Comparison of ENCODE assay signal across 8 mouse cellular contexts in the genomic region with DNA sequence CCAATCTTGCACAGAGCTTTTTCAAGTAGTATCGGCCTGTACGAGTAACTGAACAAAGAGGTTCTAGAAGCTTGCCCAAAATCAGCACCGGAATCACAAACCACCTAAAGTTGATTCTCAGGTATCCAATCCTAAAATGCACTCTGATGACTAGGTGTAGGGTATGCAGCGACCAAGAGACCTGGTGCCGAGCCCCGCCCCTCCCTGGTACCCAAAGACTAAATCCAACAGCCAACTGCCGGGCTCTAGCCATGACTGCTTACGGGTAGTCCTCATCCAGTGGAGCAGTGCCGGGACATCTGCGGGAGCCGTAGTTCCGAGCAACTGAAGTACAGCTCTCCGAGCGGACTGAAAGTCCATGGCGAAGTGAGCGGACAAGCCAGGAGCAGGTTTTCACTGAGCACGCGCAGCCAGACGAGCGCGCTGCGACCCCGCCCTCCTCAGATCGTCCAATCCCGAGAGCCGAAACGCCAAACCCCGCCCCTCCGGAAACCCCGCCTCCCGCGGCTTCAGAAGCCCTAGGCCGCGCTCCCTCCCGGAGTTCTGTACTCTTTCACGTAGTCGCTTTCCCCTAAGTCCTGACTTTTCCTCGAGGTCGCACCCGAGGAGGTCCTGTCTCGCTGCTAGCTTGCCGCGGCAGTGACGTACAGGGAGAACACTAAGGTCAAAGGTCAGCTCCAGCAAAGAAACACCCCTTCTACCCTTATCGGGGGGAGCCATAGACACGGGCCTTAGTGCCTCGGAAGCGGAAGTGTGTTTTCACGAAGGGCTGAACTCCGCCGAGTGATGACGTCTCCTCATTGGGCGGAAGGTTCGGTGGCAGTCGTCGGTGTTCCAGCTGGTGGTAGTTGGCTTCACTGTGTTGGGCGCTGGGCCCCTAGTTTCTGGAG. TPM values are rescaled to one million over a fixed set of nuclear protein-coding genes. Genes with fewer than 3 reads are reported as not detected.
DNase-seq lines count a peak whose midpoint lies in the region; ATAC-seq and TF ChIP-seq lines count a peak whose summit lies in the region.
"Not testable (repeated sequence)": the region's sequence is repeated elsewhere in the genome, so short reads cannot be mapped to it uniquely, and the experiment has no call there.

A gene (plus strand): TSS at position 546 of the 890 bp plus-strand sequence.

- not testable (repeated sequence) for DNase-seq in cerebellum, adult 2 months; left cerebral cortex, postnatal 25 days (ENCODE audit: low spot score in 2 of 2)

- not testable (repeated sequence) for H3K4me3 ChIP-seq in cerebellum, adult 2 months (replicated peaks; ENCODE audit: insufficient read depth, low read depth, low read length); intestine, embryonic 16.5 days (ENCODE audit: low read length)
- peak within 1 kb of the TSS; percentile 39 for H3K4me3 ChIP-seq in heart, embryonic 15.5 days
- H3K4me3 ChIP-seq in lung, embryonic 16.5 days (ENCODE audit: low read length), result 0 out of 2 replicates have a peak within 1 kb of the TSS, but pooled peaks have one; percentile 19
- H3K4me3 ChIP-seq in neural tube, embryonic 15.5 days (replicated peaks), result peak within 1 kb of the TSS; percentile 31

- TF ChIP-seq CTCF in cerebellum, adult 2 months (IDR thresholded peaks at IDR 0.05; ENCODE audit: borderline replicate concordance, insufficient read depth, low read depth, low read length), result not testable (repeated sequence)

- TF ChIP-seq POLR2A in cerebellum, adult 2 months (IDR thresholded peaks at IDR 0.05; ENCODE audit: borderline replicate concordance, insufficient read depth, low read length), result not testable (repeated sequence)

- not testable (repeated sequence) for H3K36me3 ChIP-seq in heart, embryonic 15.5 days; intestine, embryonic 16.5 days (ENCODE audit: control insufficient read depth, insufficient read depth, low read length); lung, embryonic 16.5 days (ENCODE audit: control insufficient read depth, insufficient read depth, low read length); neural tube, embryonic 15.5 days

- intact Hi-C loops in left cerebral cortex, postnatal 25 days (cut with DNase I), result not testable (repeated sequence)

- H3K27me3 ChIP-seq in cerebellum, adult 2 months (ENCODE audit: control insufficient read depth, insufficient read depth, low read length); heart, embryonic 15.5 days; intestine, embryonic 16.5 days (replicated peaks; ENCODE audit: control insufficient read depth, insufficient read depth, low read length); lung, embryonic 16.5 days (ENCODE audit: control insufficient read depth, insufficient read depth, low read depth, low read length); neural tube, embryonic 15.5 days (replicated peaks): not testable (repeated sequence)

- not testable (repeated sequence) for H3K9ac ChIP-seq in heart, embryonic 15.5 days; intestine, embryonic 16.5 days (ENCODE audit: low read depth, low read length); lung, embryonic 16.5 days (ENCODE audit: low read length); neural tube, embryonic 15.5 days (replicated peaks)

- not testable (repeated sequence) for H3K4me2 ChIP-seq in heart, embryonic 15.5 days; intestine, embryonic 16.5 days (ENCODE audit: low read depth, low read length); lung, embryonic 16.5 days (ENCODE audit: low read depth, low read length); neural tube, embryonic 15.5 days

- H3K9me3 ChIP-seq in heart, embryonic 15.5 days (replicated peaks); intestine, embryonic 16.5 days (ENCODE audit: control insufficient read depth, low read length); lung, embryonic 16.5 days (ENCODE audit: control insufficient read depth, low read length); neural tube, embryonic 15.5 days (replicated peaks): not testable (repeated sequence)

- H3K4me1 ChIP-seq in cerebellum, adult 2 months (ENCODE audit: control insufficient read depth, insufficient read depth, low read length); heart, embryonic 15.5 days (replicated peaks); intestine, embryonic 16.5 days (ENCODE audit: control insufficient read depth, insufficient read depth, low read length); lung, embryonic 16.5 days (replicated peaks; ENCODE audit: control insufficient read depth, insufficient read depth, low read length); neural tube, embryonic 15.5 days: not testable (repeated sequence)

- H3K27ac ChIP-seq in cerebellum, adult 2 months (ENCODE audit: insufficient read depth, low read length); heart, embryonic 15.5 days; intestine, embryonic 16.5 days (ENCODE audit: low read length); lung, embryonic 16.5 days (ENCODE audit: low read length); neural tube, embryonic 15.5 days (replicated peaks): not testable (repeated sequence)

- no CpG with 5 or more reads among the region's 57 CpGs for WGBS in cerebellum, adult 2 months
- WGBS in heart, embryonic 15.5 days, result no CpG with 5 or more reads among the region's 57 CpGs
- WGBS in intestine, embryonic 16.5 days, result no CpG with 5 or more reads among the region's 57 CpGs
- WGBS in lung, embryonic 16.5 days, result no CpG with 5 or more reads among the region's 57 CpGs
- WGBS in neural tube, embryonic 15.5 days, result no CpG with 5 or more reads among the region's 57 CpGs

- peak; percentile 92 for ATAC-seq in CD4-positive, CD25-positive, alpha-beta regulatory T cell, adult 4 months
- ATAC-seq in frontal cortex, adult (ENCODE audit: low TSS enrichment), result peak; percentile 98
- peak; percentile 96 for ATAC-seq in heart, embryonic 15.5 days (replicated peaks; ENCODE audit: insufficient number of reproducible peaks, insufficient read depth, low FRiP score, low read depth)
- ATAC-seq in intestine, embryonic 16.5 days, result peak; percentile 99
- peak; percentile 98 for ATAC-seq in lung, embryonic 16.5 days (ENCODE audit: low read depth)
- peak; percentile 99 for ATAC-seq in neural tube, embryonic 15.5 days (ENCODE audit: low FRiP score)

RNA-seq across cellular contexts. Expression of the gene that starts here (rescaled TPM):
- polyA plus RNA-seq in CD4-positive, CD25-positive, alpha-beta regulatory T cell, adult 4 months (2017; shearing (Covaris generic)), result 10 to 100 TPM; 39.0 to 40.9 TPM
- polyA plus RNA-seq in cerebellum, adult 2 months (2012; rRNA removed), result 33.3 and 43.6 TPM in 2 replicates
- polyA plus RNA-seq in heart, embryonic 15.5 days (2015; fragmentation: Nextera tagmentation; extraction: Ambion mirVana), result 44.0 and 45.5 TPM in 2 replicates
- 47.4 and 48.0 TPM in 2 replicates for polyA plus RNA-seq in intestine, embryonic 16.5 days (2015; fragmentation: Nextera tagmentation; extraction: Ambion mirVana)
- 10 to 100 TPM; 53.7 to 57.4 TPM for total RNA-seq in left cerebral cortex, postnatal 25 days (2021)
- 52.7 and 54.6 TPM in 2 replicates for polyA plus RNA-seq in lung, embryonic 16.5 days (2015; fragmentation: Nextera tagmentation; extraction: Ambion mirVana)
- 62.8 and 64.4 TPM in 2 replicates for polyA plus RNA-seq in neural tube, embryonic 15.5 days (2015; fragmentation: Nextera tagmentation; extraction: Ambion mirVana)
